Mouse (Mus musculus) forebrain, embryonic 11.5 days (tissue): ENCODE measurements around the gene D6Ertd527e. TPM values are rescaled to one million over a fixed set of nuclear protein-coding genes. Genes with fewer than 3 reads are reported as not detected.
"Not testable (repeated sequence)": the region's sequence is repeated elsewhere in the genome, so short reads cannot be mapped to it uniquely, and the experiment has no call there.

Source experiments
- ATAC-seq: fragments of 200-750 bp; cut with Nextera tagmentation; replicated peaks from 2 replicates; pipeline ENCODE4 v1.8.0; 2017; ENCODE audit warnings: moderate TSS enrichment; ENCODE audit not compliant: low FRiP score
- DNase-seq: peaks from one replicate; pipeline ENCODE4 v3.0.0-alpha.2; 2017; ENCODE audit warnings: low spot score
- H3K27ac ChIP-seq: fragments of 300-500 bp; sonication (generic); 2 replicates; pipeline ENCODE4 v1.5.1; 2014; ENCODE audit warnings: low read depth, low read length
- H3K27me3 ChIP-seq: fragments of 300-500 bp; sonication (generic); 2 replicates; pipeline ENCODE4 v1.6.1; 2014; ENCODE audit warnings: mild to moderate bottlenecking, low read length, mixed read lengths; ENCODE audit not compliant: control insufficient read depth, insufficient read depth
- H3K36me3 ChIP-seq: fragments of 300-500 bp; sonication (generic); 2 replicates; pipeline ENCODE4 v1.6.1; 2014; ENCODE audit warnings: mild to moderate bottlenecking, low read length, moderate library complexity, mixed read lengths; ENCODE audit not compliant: control insufficient read depth, insufficient read depth
- H3K4me1 ChIP-seq: fragments of 300-500 bp; sonication (generic); replicated peaks from 2 replicates; pipeline ENCODE4 v1.6.1; 2014; ENCODE audit warnings: low read length, mixed read lengths; ENCODE audit not compliant: control insufficient read depth, insufficient read depth
- H3K4me2 ChIP-seq: fragments of 300-500 bp; sonication (generic); 2 replicates; pipeline ENCODE4 v1.6.1; 2014; ENCODE audit warnings: low read depth, mild to moderate bottlenecking, low read length, moderate library complexity, mixed read lengths; ENCODE audit not compliant: severe bottlenecking
- H3K4me3 ChIP-seq: fragments of 300-500 bp; sonication (generic); 2 replicates; pipeline ENCODE4 v1.5.1; 2014; ENCODE audit warnings: low read depth, low read length
- H3K9ac ChIP-seq: fragments of 300-500 bp; sonication (generic); 2 replicates; pipeline ENCODE4 v1.6.1; 2014; ENCODE audit warnings: low read length
- H3K9me3 ChIP-seq: fragments of 300-500 bp; sonication (generic); 2 replicates; pipeline ENCODE4 v1.6.1; 2016; ENCODE audit warnings: low read length, mixed read lengths; ENCODE audit not compliant: control insufficient read depth
- WGBS: fragments of 180-500 bp; shearing (Covaris S2); extraction: QIAGEN DNeasy Blood & Tissue Kit; methylation state at CpG from one replicate; pipeline ENCODE4 v1.1.7; 2014; 5-methylcytosine and 5-hydroxymethylcytosine counted together
- polyA plus RNA-seq: library from polyadenylated mRNA; unstranded; fragments of >200 nt; fragmentation: Nextera tagmentation; extraction: Ambion mirVana; gene quantifications from 2 replicates; pipeline ENCODE4 v1.2.1, GENCODE M21; 2014

The D6Ertd527e gene
- polyA plus RNA-seq, 1 experiment from 2014 or later = 0.20 TPM

DNA sequence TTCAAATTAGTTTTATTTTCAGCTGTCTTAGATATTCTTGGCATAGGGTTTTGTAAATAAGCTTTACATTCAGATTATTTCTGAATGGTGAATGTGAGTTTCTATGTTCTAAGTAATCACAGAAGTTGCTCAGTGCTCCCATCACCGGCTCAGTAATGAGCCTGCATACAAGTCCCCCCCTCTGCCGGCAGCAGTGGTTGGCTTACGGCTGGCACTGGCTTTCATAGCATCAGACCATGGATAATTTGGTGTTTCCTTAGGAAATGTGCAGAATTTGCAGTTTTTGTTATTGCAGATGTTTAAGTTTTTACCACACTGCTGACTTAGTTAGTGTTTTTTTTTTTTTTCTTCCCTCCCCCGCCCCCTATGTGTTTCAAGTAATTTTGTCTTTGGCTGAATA lies 25.1 kb upstream of the D6Ertd527e start:
- Histone ChIP-seq H3K36me3 (no peaks in the 10 kb centered on the region), H3K4me3 (no peak overlapping the region), H3K27ac (no peak overlapping the region), H3K9ac (no peak overlapping the region), H3K9me3 (no peaks in the 10 kb centered on the region), H3K27me3 (no peaks in the 10 kb centered on the region), H3K4me1 (no peaks in the 10 kb centered on the region), H3K4me2 (no peak overlapping the region)
- no peak for ATAC-seq
- WGBS = 83% methylated on average over 4 of the region's 4 CpGs
- DNase-seq = no peak

DNA sequence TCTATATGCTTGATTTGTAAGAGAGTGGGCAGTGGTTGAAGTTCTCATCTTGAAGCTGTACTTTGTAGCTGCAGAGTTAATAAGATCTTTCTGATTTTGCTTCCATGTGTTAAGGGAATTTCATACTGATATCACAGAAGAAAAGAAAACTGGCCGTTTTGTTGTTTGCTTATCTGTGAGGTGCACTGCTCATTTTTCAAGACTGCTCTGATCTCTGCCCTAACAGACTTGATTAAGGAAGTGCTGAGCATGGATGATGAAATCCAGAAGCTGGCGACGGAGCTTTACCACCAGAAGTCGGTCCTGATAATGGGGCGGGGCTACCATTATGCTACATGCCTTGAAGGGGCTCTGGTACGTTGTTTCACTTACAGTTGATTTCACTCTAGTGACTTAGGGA lies 19.5 kb upstream of the D6Ertd527e start:
- Histone ChIP-seq H3K9ac (no peak overlapping the region), H3K9me3 (no peaks in the 10 kb centered on the region), H3K36me3 (no peaks in the 10 kb centered on the region; the same call in 1 of the 2 replicates), H3K4me1 (no peaks in the 10 kb centered on the region), H3K27me3 (no peaks in the 10 kb centered on the region), H3K27ac (no peak overlapping the region), H3K4me2 (no peak overlapping the region), H3K4me3 (no peak overlapping the region)
- ATAC-seq (no peak), DNase-seq (no peak)
- 88% methylated on average over 6 of the region's 6 CpGs for WGBS

DNA sequence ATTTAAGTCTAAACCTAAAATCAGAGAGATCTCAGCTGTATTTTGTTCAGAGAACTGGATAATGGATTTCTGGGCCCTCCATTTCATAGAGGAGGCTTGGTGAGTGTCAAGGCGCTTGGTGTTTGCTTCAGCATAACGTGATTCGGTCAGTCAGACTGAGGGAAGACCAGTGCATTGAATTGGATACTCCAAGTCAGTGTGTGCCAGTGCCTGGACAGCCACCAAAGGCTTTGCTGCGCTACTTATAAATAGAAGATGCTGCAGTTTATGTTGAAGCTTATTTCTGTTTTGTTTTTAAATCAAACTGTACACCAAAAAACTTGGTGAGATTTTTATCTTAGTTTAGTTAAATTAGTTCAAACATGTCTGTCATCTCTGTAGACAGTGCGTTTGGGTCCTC lies 16.2 kb upstream of the D6Ertd527e start:
- H3K27me3 ChIP-seq = no peaks in the 10 kb centered on the region
- H3K27ac ChIP-seq = no peak overlapping the region
- no peaks in the 10 kb centered on the region for H3K4me1 ChIP-seq
- ATAC-seq (no peak), DNase-seq (no peak)
- H3K9ac ChIP-seq = no peak overlapping the region
- H3K9me3 ChIP-seq = no peaks in the 10 kb centered on the region
- H3K4me3 ChIP-seq = no peak overlapping the region
- H3K4me2 ChIP-seq = no peak overlapping the region
- H3K36me3 ChIP-seq = no peaks in the 10 kb centered on the region; the same call in 1 of the 2 replicates
- 92% methylated on average over 5 of the region's 5 CpGs for WGBS

- Histone ChIP-seq H3K4me2 (no peak overlapping the region), H3K4me1 (no peaks in the 10 kb centered on the region), H3K9ac (no peak overlapping the region), H3K27me3 (no peaks in the 10 kb centered on the region), H3K9me3 (no peaks in the 10 kb centered on the region), H3K27ac (no peak overlapping the region), H3K4me3 (no peak overlapping the region), H3K36me3 (no peaks in the 10 kb centered on the region; the same call in 1 of the 2 replicates)
- DNase-seq = no peak
- 93% methylated on average over 3 of the region's 3 CpGs for WGBS
- no peak for ATAC-seq
Measured at GRCm38 (mm10) chr6:87090877-87091276, 13.7 kb upstream of the D6Ertd527e start.

DNA sequence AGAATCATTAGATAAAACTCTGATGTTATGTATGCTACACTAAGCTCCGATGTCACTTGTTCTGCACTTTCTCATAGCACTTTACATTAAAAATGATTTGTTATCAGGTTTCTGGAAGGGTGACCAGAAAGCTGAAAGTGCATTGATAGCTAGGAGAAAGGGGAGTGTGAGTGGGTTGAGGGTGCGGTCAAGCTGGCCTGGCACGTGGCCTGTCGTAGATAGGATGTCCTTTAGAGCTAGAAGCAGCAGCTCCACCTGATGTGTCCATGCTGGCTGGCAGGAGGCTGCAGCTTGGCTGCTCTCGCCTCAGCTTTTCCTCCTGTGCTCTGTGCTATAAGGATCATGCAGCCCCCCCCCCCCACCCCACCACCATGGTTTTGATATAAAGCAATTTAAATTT lies 12.1 kb upstream of the D6Ertd527e start:
- H3K27ac ChIP-seq = no peak overlapping the region
- H3K27me3 ChIP-seq = no peaks in the 10 kb centered on the region
- 92% methylated on average over 5 of the region's 5 CpGs for WGBS
- no peaks in the 10 kb centered on the region for H3K36me3 ChIP-seq
- DNase-seq = no peak
- no peak overlapping the region for H3K9ac ChIP-seq
- no peak overlapping the region for H3K4me2 ChIP-seq
- no peaks in the 10 kb centered on the region for H3K9me3 ChIP-seq
- no peak overlapping the region for H3K4me3 ChIP-seq
- no peak for ATAC-seq
- H3K4me1 ChIP-seq = no peaks in the 10 kb centered on the region

GRCm38 (mm10) chr6:87093631-87094030 lies 10.9 kb upstream of the D6Ertd527e start:
- not testable (repeated sequence) for H3K27me3 ChIP-seq, DNase-seq, H3K9me3 ChIP-seq, H3K4me1 ChIP-seq, H3K9ac ChIP-seq, H3K27ac ChIP-seq, ATAC-seq, H3K36me3 ChIP-seq, H3K4me3 ChIP-seq, H3K4me2 ChIP-seq
- 91% methylated on average over 8 of the region's 8 CpGs for WGBS

DNA sequence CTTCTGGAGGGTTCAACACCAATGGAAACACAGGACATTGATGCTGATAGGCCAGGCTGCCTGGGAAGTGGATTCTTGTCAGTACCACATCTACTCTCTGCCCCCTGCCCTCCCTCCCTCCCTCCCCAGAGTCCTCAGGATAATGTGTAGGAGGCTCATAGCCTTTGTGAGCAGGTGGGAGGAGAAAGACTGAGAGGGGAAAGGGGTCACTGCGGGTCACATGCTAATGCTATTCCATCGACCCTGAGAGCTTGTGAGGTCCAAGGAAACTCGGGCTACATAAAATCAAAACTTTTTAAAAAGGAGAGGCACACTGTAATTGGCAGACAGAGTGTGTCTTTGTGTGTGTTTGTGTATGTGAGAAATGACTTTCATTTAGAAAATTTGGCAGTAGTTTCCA lies 5.3 kb upstream of the D6Ertd527e start:
- H3K36me3 ChIP-seq = no peaks in the 10 kb centered on the region
- no peaks in the 10 kb centered on the region for H3K9me3 ChIP-seq
- H3K4me2 ChIP-seq = no peak overlapping the region
- H3K9ac ChIP-seq = no peak overlapping the region
- no peaks in the 10 kb centered on the region for H3K27me3 ChIP-seq
- ATAC-seq = no peak
- WGBS = 10% methylated on average over 3 of the region's 3 CpGs
- no peak for DNase-seq
- H3K27ac ChIP-seq = no peak overlapping the region
- H3K4me1 ChIP-seq = 0 out of 2 replicates have a peak, but pooled peaks cover 2% of the 10 kb centered on the region
- no peak overlapping the region for H3K4me3 ChIP-seq

DNA sequence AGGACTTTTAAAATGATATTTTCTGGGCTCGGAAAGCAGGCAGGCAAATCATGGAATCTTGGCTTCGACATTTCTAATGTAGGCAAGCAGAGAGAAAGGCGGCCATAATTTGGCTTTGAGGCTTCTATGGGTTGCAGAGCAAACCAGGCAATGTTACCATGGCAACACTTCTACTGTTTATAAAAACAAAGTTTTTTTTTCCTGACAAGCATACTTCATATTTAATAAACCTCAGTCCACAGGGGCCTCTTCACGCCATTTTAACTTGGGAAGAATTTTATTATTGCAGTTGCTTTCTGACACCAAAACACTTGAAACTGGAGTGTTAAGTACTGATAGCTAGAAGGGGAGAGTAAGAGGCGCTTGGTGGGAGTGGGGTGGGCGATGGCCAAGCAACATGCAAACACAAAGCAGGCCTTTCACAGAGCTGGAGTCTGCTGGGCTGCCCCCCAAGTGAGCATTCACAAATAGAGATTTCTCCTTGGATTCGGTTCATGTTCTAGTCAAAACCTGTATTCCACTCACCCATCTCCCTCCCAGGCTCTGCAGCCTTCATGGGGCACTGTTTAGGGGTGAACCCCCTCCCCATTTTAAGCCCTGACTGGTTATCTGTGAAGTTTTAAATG lies 4.8 kb upstream of the D6Ertd527e start:
- no peak overlapping the region for H3K4me3 ChIP-seq
- 0 out of 2 replicates have a peak, but pooled peaks cover 2% of the 10 kb centered on the region for H3K4me1 ChIP-seq
- no peak overlapping the region for H3K27ac ChIP-seq
- H3K36me3 ChIP-seq = no peaks in the 10 kb centered on the region
- H3K9me3 ChIP-seq = no peaks in the 10 kb centered on the region
- H3K9ac ChIP-seq = no peak overlapping the region
- DNase-seq (no peak), ATAC-seq (no peak)
- no peaks in the 10 kb centered on the region for H3K27me3 ChIP-seq
- H3K4me2 ChIP-seq = no peak overlapping the region
- 64% methylated on average over 7 of the region's 7 CpGs for WGBS

DNA sequence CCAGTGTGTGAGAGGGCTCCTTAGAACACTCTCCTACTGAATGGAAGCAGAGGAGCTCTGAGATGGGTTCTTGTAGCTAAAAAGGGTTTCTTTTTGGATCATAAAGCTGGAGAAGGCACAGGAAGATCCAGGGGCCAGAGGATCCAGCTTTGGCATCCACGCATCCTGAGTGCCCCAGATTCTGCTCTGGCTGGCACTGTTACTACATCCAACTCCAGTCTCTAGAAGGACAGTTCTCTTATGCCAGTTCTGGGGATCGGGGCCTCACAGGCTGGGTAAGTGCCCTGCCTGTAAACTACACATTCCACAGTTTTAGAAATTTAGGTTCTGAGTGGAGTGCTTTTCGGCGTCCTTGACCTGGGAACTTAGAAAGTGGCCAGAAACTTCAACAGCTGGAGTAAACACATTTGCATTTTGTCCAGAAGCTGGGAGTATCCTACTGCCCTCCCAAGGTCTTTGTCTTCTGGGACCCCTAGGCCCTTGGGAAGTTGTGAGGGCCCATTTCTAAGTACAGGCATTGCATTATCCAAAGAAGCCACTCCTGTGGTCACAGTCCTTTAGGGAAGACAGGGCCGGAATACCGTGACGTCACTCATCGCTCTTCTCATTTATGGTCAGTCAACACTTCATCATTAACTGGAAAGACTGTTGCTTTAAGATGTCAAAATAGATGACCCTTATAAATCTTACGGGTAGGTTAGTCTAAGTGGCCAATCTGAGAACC lies 4.1 kb upstream of the D6Ertd527e start:
- Histone ChIP-seq H3K27me3 (no peaks in the 10 kb centered on the region), H3K27ac (no peak overlapping the region), H3K9ac (no peak overlapping the region), H3K4me2 (no peak overlapping the region), H3K4me3 (no peak overlapping the region), H3K9me3 (no peaks in the 10 kb centered on the region), H3K36me3 (no peaks in the 10 kb centered on the region), H3K4me1 (0 out of 2 replicates have a peak, but pooled peaks cover 2% of the 10 kb centered on the region)
- WGBS = 91% methylated on average over 9 of the region's 9 CpGs
- DNase-seq = no peak
- ATAC-seq = no peak
